Mouse (Mus musculus): ENCODE data around the gene Auts2. TPM values are rescaled to one million over a fixed set of nuclear protein-coding genes. Genes with fewer than 3 reads are reported as not detected.

The Auts2 gene
- polyA plus RNA-seq, 1 experiment from 2014 or later, result 17.9 TPM

GRCm38 (mm10) chr5:131956090-131956489 lies 587.1 kb downstream of the Auts2 start:
- H3K4me2 ChIP-seq (replicated peaks; ENCODE audit: low read depth, low read length), result no peak overlapping the region
- 29% methylated on average over 7 of the region's 7 CpGs for WGBS
- H3K9ac ChIP-seq (replicated peaks; ENCODE audit: low read length), result no peak overlapping the region
- H3K36me3 ChIP-seq (ENCODE audit: insufficient read depth, low read length), result no peaks in the 10 kb centered on the region
- peaks cover 10% of the 10 kb centered on the region; the same call in 1 of the 2 replicates for H3K4me1 ChIP-seq (ENCODE audit: insufficient read depth, low read length)
- no peak for ATAC-seq (ENCODE audit: low FRiP score, low TSS enrichment)
- no peaks in the 10 kb centered on the region for H3K9me3 ChIP-seq (ENCODE audit: low read length)
- no peak overlapping the region for H3K27ac ChIP-seq (ENCODE audit: low read length)
- H3K27me3 ChIP-seq (ENCODE audit: insufficient read depth, low read length), result no peaks in the 10 kb centered on the region
- no peak overlapping the region for H3K4me3 ChIP-seq (ENCODE audit: low read length)

DNA sequence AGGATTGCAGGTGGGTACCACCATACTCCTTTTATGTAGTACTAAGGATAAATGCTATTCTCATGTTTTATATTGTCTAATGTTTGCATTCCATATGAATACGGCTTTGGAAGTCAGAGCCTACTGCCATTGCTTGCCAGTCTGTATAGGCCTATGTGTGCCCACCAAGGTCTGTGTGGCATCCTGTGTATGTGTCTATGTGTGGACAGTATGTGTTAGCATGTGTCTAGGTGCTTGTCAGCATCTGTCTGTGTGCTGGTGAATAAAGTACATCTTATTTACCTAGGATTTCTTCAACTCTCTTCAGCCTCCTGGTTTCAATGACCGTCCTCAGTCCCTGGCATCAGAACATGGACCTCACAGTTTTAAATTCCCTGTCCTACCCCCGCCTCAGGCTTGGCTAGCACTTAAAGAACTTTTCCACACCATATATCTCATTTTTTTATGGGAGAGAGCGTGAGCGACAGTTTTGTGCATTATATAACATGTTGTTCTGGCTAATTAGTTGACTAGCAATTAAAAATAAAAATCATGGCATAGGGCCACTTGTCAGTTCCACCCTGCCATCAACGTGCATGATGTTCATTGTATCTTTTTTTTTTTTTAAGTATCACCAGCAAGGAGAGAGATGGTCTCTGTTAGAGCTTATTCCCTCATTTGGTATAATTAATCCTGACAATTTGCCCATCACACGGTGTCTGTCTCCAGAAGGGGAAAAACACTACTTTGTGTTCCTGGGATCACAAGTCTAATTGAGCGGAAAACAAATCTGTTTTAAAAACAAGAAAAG lies 587.7 kb downstream of the Auts2 start:
- Histone ChIP-seq H3K4me1 (ENCODE audit: insufficient read depth, low read length) (peaks cover 10% of the 10 kb centered on the region; the same call in 1 of the 2 replicates), H3K27ac (ENCODE audit: low read length) (no peak overlapping the region), H3K9me3 (ENCODE audit: low read length) (no peaks in the 10 kb centered on the region), H3K4me2 (replicated peaks; ENCODE audit: low read depth, low read length) (no peak overlapping the region), H3K9ac (replicated peaks; ENCODE audit: low read length) (no peak overlapping the region), H3K27me3 (ENCODE audit: insufficient read depth, low read length) (no peaks in the 10 kb centered on the region), H3K36me3 (ENCODE audit: insufficient read depth, low read length) (no peaks in the 10 kb centered on the region), H3K4me3 (ENCODE audit: low read length) (no peak overlapping the region)
- no peak for ATAC-seq (ENCODE audit: low FRiP score, low TSS enrichment)
- 72% methylated on average over 8 of the region's 8 CpGs for WGBS

DNA sequence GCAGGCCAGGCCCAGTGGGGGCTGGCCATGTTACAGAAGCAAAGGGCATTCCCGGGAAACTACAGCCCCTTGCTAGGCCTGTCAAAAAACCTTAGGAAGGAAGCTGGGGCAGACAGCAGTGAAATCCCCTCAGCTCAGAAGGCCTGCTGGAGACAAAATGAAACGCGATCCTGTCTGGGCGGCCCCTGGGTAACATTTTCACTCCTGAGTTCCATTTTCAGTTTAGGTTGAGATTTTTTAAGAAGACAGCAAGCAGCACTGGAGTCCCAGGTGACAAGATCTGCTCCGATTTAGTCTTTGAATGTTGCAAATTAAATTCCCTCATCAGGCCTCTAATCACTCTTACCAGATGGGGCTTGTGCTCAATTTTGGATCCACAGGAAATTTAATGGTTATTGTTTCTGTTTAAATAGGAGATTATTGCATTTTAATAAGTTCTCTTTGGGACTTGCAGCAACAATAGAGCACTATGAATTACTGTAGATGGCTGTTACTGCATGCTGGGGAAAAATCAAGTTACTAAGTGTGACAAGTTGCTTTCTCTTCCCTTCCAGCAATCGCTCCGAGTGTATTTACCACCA lies 594.5 kb downstream of the Auts2 start:
- ATAC-seq (ENCODE audit: low FRiP score, low TSS enrichment), result no peak
- no peak overlapping the region for H3K9ac ChIP-seq (replicated peaks; ENCODE audit: low read length)
- no peaks in the 10 kb centered on the region for H3K9me3 ChIP-seq (ENCODE audit: low read length)
- no peaks in the 10 kb centered on the region for H3K36me3 ChIP-seq (ENCODE audit: insufficient read depth, low read length)
- H3K27me3 ChIP-seq (ENCODE audit: insufficient read depth, low read length), result no peaks in the 10 kb centered on the region
- H3K4me1 ChIP-seq (ENCODE audit: insufficient read depth, low read length), result peaks cover 9% of the 10 kb centered on the region; the same call in 1 of the 2 replicates
- no peak overlapping the region for H3K4me3 ChIP-seq (ENCODE audit: low read length)
- no peak overlapping the region for H3K4me2 ChIP-seq (replicated peaks; ENCODE audit: low read depth, low read length)
- 43% methylated on average over 7 of the region's 7 CpGs for WGBS
- no peak overlapping the region for H3K27ac ChIP-seq (ENCODE audit: low read length)

GRCm38 (mm10) chr5:131946801-131947200 lies 596.3 kb downstream of the Auts2 start:
- H3K4me3 ChIP-seq (ENCODE audit: low read length), result no peak overlapping the region
- ATAC-seq (ENCODE audit: low FRiP score, low TSS enrichment), result no peak
- H3K9me3 ChIP-seq (ENCODE audit: low read length), result no peaks in the 10 kb centered on the region
- H3K9ac ChIP-seq (replicated peaks; ENCODE audit: low read length), result no peak overlapping the region
- WGBS, result 68% methylated on average over 5 of the region's 5 CpGs
- H3K27ac ChIP-seq (ENCODE audit: low read length), result no peak overlapping the region
- H3K4me2 ChIP-seq (replicated peaks; ENCODE audit: low read depth, low read length), result no peak overlapping the region
- H3K4me1 ChIP-seq (ENCODE audit: insufficient read depth, low read length), result peaks cover 9% of the 10 kb centered on the region; the same call in 1 of the 2 replicates
- no peaks in the 10 kb centered on the region for H3K27me3 ChIP-seq (ENCODE audit: insufficient read depth, low read length)
- no peaks in the 10 kb centered on the region for H3K36me3 ChIP-seq (ENCODE audit: insufficient read depth, low read length)

- no peak overlapping the region for H3K9ac ChIP-seq (replicated peaks; ENCODE audit: low read length)
These were observed 598.4 kb downstream of the Auts2 start for GRCm38 (mm10) chr5:131944761-131945160.

DNA sequence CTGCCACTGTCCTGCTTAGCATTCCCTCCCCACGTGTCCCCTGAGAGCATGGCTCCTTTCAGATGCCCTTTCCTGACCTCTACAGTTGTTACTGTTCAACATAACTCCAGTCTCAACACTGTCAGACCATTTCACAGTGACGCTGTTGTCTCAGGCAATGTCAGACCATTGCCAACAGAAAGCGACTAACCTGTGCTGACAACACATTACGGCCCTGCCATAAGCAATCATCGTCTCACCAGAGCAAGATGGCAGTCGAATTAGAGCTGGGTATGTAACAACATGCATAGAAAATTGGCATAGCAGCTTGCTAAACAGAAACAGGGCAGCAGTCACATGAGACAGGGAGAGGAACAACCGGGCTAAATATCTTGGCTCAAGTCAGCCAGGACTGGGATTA lies 614.4 kb downstream of the Auts2 start:
- no peaks in the 10 kb centered on the region for H3K36me3 ChIP-seq (ENCODE audit: insufficient read depth, low read length)
- no peak overlapping the region for H3K4me2 ChIP-seq (replicated peaks; ENCODE audit: low read depth, low read length)
- WGBS, result 79% methylated on average over 7 of the region's 7 CpGs
- H3K9me3 ChIP-seq (ENCODE audit: low read length), result no peaks in the 10 kb centered on the region
- H3K27ac ChIP-seq (ENCODE audit: low read length), result no peak overlapping the region
- H3K4me1 ChIP-seq (ENCODE audit: insufficient read depth, low read length), result no peaks in the 10 kb centered on the region
- ATAC-seq (ENCODE audit: low FRiP score, low TSS enrichment), result no peak
- H3K4me3 ChIP-seq (ENCODE audit: low read length), result no peak overlapping the region
- no peak overlapping the region for H3K9ac ChIP-seq (replicated peaks; ENCODE audit: low read length)
- H3K27me3 ChIP-seq (ENCODE audit: insufficient read depth, low read length), result no peaks in the 10 kb centered on the region

More at GRCm38 (mm10) chr5:131944761-131945160, 598.4 kb downstream of the Auts2 start:
- Histone ChIP-seq H3K9me3 (ENCODE audit: low read length) (no peaks in the 10 kb centered on the region), H3K4me1 (ENCODE audit: insufficient read depth, low read length) (peaks cover 9% of the 10 kb centered on the region; the same call in 1 of the 2 replicates), H3K27ac (ENCODE audit: low read length) (no peak overlapping the region), H3K4me2 (replicated peaks; ENCODE audit: low read depth, low read length) (no peak overlapping the region), H3K36me3 (ENCODE audit: insufficient read depth, low read length) (no peaks in the 10 kb centered on the region), H3K4me3 (ENCODE audit: low read length) (no peak overlapping the region), H3K27me3 (ENCODE audit: insufficient read depth, low read length) (no peaks in the 10 kb centered on the region)
- ATAC-seq (ENCODE audit: low FRiP score, low TSS enrichment), result no peak
- 58% methylated on average over 2 of the region's 2 CpGs for WGBS

- Histone ChIP-seq H3K27me3 (ENCODE audit: insufficient read depth, low read length) (no peaks in the 10 kb centered on the region), H3K4me1 (ENCODE audit: insufficient read depth, low read length) (no peaks in the 10 kb centered on the region), H3K9ac (replicated peaks; ENCODE audit: low read length) (no peak overlapping the region), H3K9me3 (ENCODE audit: low read length) (no peaks in the 10 kb centered on the region), H3K27ac (ENCODE audit: low read length) (no peak overlapping the region), H3K4me2 (replicated peaks; ENCODE audit: low read depth, low read length) (no peak overlapping the region), H3K4me3 (ENCODE audit: low read length) (no peak overlapping the region), H3K36me3 (ENCODE audit: insufficient read depth, low read length) (no peaks in the 10 kb centered on the region)
- 81% methylated on average over 4 of the region's 4 CpGs for WGBS
- ATAC-seq (ENCODE audit: low FRiP score, low TSS enrichment), result no peak
These were observed 620.4 kb downstream of the Auts2 start for GRCm38 (mm10) chr5:131922759-131923158.

DNA sequence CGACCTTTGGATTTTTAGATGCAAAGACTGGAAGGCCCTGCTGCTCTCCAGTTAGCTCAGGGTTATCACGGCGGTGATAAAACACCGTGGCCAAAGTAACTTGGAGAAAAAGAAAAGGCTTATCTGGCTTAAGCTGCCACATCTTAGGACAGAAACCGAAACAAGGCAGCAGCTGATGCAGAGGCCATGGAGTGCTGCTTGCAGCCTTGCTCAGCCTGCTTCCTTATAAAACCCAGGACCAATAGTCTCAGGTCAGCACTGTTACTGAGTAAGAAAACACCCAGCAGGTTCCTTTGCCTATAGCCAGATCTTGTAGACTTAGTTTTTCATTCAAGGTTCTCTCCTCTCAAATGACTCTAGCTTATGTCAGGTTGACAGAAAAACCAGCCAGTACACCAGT lies 621.0 kb downstream of the Auts2 start:
- ATAC-seq (ENCODE audit: low FRiP score, low TSS enrichment), result no peak
- H3K4me2 ChIP-seq (replicated peaks; ENCODE audit: low read depth, low read length), result no peak overlapping the region
- no peaks in the 10 kb centered on the region for H3K9me3 ChIP-seq (ENCODE audit: low read length)
- H3K4me1 ChIP-seq (ENCODE audit: insufficient read depth, low read length), result no peaks in the 10 kb centered on the region; the same call in 1 of the 2 replicates
- 74% methylated on average over 5 of the region's 5 CpGs for WGBS
- H3K27me3 ChIP-seq (ENCODE audit: insufficient read depth, low read length), result no peaks in the 10 kb centered on the region
- no peak overlapping the region for H3K9ac ChIP-seq (replicated peaks; ENCODE audit: low read length)
- H3K27ac ChIP-seq (ENCODE audit: low read length), result no peak overlapping the region
- no peak overlapping the region for H3K4me3 ChIP-seq (ENCODE audit: low read length)
- no peaks in the 10 kb centered on the region for H3K36me3 ChIP-seq (ENCODE audit: insufficient read depth, low read length)

- no peak for ATAC-seq (ENCODE audit: low FRiP score, low TSS enrichment)
- 61% methylated on average over 12 of the region's 12 CpGs for WGBS
- no peak overlapping the region for H3K9ac ChIP-seq (replicated peaks; ENCODE audit: low read length)
- H3K4me2 ChIP-seq (replicated peaks; ENCODE audit: low read depth, low read length), result no peak overlapping the region
- H3K4me1 ChIP-seq (ENCODE audit: insufficient read depth, low read length), result no peaks in the 10 kb centered on the region; the same call in 1 of the 2 replicates
- no peaks in the 10 kb centered on the region for H3K27me3 ChIP-seq (ENCODE audit: insufficient read depth, low read length)
- no peak overlapping the region for H3K4me3 ChIP-seq (ENCODE audit: low read length)
- H3K36me3 ChIP-seq (ENCODE audit: insufficient read depth, low read length), result no peaks in the 10 kb centered on the region
- H3K9me3 ChIP-seq (ENCODE audit: low read length), result no peaks in the 10 kb centered on the region
- no peak overlapping the region for H3K27ac ChIP-seq (ENCODE audit: low read length)
These were observed 623.0 kb downstream of the Auts2 start for GRCm38 (mm10) chr5:131919983-131920777.

Data from kidney, embryonic 16.5 days (tissue).